Mouse (Mus musculus) brain, adult 2 months (tissue): ENCODE results near the gene Grm5.

Experiments used
- DNase-seq: peaks from one replicate; pipeline ENCODE4 v3.0.0; 2011; ENCODE audit warnings: low read depth, low spot score

Grm5 gene

DNA sequence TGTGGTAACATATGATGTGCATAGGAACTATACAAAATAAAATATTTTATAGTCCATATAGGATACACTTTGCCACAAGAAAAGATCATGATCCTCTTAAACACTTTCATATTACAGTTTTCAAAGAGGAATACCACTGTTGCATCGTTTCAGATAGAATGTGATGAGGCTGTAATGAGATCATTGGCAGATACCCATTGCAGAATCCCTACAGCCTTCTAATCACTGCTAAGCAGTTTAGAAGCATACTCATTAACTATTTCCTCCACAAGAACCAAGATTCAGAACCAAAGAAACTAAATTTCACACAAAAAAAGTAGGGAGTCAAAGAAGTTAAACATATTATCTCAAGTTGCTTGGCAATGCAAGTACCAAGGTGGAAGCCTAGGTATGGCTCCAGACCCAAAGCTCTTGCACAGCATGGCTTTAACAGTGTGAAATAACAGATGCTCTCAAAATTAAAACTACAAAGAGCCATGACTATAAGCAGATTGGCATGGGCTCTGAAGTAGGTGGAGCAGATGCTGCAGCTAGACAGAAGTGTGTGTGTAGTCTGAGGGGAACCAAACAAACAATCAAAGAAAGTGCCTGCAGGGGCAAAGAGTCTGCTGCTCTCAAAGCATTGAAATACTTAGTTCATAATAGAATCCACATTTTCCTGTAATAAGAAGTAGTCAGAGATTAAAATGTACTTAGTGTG lies 575.7 kb downstream of the Grm5 start:
- DNase-seq: peak; percentile 14

DNA sequence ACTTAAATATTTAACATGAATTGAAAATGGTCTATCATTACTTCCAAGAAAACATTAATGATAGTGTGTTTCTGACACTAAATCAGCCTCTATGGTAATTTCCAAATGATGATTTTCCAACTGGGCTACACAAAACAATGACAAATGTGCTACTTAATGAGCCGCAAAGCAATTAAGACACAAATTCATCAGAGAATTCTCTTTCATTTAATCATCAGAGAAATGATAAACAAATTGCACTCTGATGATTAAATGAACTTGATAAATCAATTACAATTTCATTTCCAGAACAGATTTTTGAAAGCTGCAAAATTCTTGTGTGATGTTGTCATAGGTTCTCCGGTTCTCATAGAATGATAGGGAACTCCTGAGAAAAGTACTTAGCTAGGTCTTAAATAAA lies 577.6 kb downstream of the Grm5 start:
- DNase-seq: no peak
